Comparison of ENCODE assay signal across 15 mouse cellular contexts in genomic region chr16:20381031-20381430, GRCm38 (mm10). TPM values are rescaled to one million over a fixed set of nuclear protein-coding genes. Genes with fewer than 3 reads are reported as not detected.
DNase-seq lines count a peak whose midpoint lies in the region.
"Had no signal": no experiment of that assay in that cellular context is flagged by ENCODE, and none has a peak within 500 bp of the region (broad histone marks: within the 10 kb centered on the region; RNA-seq: fewer than 3 reads in every experiment).

No protein-coding gene starts in this region.

- peak; percentile 18 to 40 for DNase-seq in adrenal gland, postnatal 36 days
- no peak for DNase-seq in adrenal gland, postnatal 4 days (ENCODE audit: low spot score in 2 of 2)
- peak; percentile 32 for DNase-seq in kidney, adult 9 months
- no peak for DNase-seq in kidney, adult 11 months
- peak; percentile 39 for DNase-seq in NIH3T3 (ENCODE audit: low read depth)
- peak; percentile 55 to 61 for DNase-seq in kidney, postnatal 25 days
- no peak for DNase-seq in cerebellum, adult 18-20 months
- DNase-seq in left cerebral cortex, postnatal 10 days (ENCODE audit: extremely low spot score in 1 of 2, low spot score in 2 of 2): no peak
- DNase-seq: cerebellum, adult 11 months; cerebellum, postnatal 25 days; heart, postnatal 36 days; right cerebral cortex, adult 18-20 months had no signal

- intact Hi-C loops in left cerebral cortex, postnatal 10 days (cut with DNase I): no loop called here

RNA-seq across cellular contexts. Expression of gene Abcc5, which starts 45.2 kb away (rescaled TPM):
- 10 to 100 TPM; 59.4 to 78.0 TPM for total RNA-seq in adrenal gland, postnatal 36 days (2021)
- 10 to 100 TPM; 73.7 to 75.5 TPM for total RNA-seq in adrenal gland, postnatal 4 days (2021)
- 100 to 1,000 TPM; 182 to 183 TPM for total RNA-seq in left cerebral cortex, postnatal 10 days (2021)

RNA-seq across cellular contexts. Expression of gene Cyp2ab1, which starts 55.8 kb away (rescaled TPM):
- total RNA-seq in adrenal gland, postnatal 36 days (2021): under 1 TPM; 0.23 to 0.33 TPM
- total RNA-seq in adrenal gland, postnatal 4 days (2021): under 1 TPM in 1 of 2 experiments, not detected in 1; 0.17 TPM
- total RNA-seq in left cerebral cortex, postnatal 10 days (2021): not detected
- total RNA-seq: layer of hippocampus, adult 2 months; left cerebral cortex, adult 18-20 months; midbrain, postnatal 0 days had no signal

Comparison
In these comparisons a context has a peak if more than half of its experiments do, and no peak if none do; other contexts are left out.
1. DNase-seq: peak in adrenal gland, postnatal 36 days (2 of 2), kidney, adult 9 months (single experiment), NIH3T3 (single experiment) and kidney, postnatal 25 days (2 of 2); none in adrenal gland, postnatal 4 days (0 of 2), kidney, adult 11 months (single experiment), cerebellum, adult 18-20 months (0 of 2) and left cerebral cortex, postnatal 10 days (0 of 2).